Mouse (Mus musculus): ENCODE data around the gene Xrcc1.

GRCm38 (mm10) chr7:24595464-24595863, 49.4 kb downstream of the Xrcc1 start:
- TF ChIP-seq CTCF (IDR thresholded peaks at IDR 0.05; ENCODE audit: low read depth), result no peak
- no peak for TF ChIP-seq EP300 (IDR thresholded peaks at IDR 0.05; ENCODE audit: low read depth)
